Mouse (Mus musculus) cerebellum, adult (tissue): ENCODE results near the gene Man2b1.

Source experiments
- ATAC-seq: cut with Nextera tagmentation; 2 replicates; pipeline ENCODE4 v1.9.2; 2017; ENCODE audit warnings: mild to moderate bottlenecking, moderate library complexity, mixed read lengths; ENCODE audit not compliant: insufficient number of reproducible peaks, low FRiP score, low TSS enrichment

Gene Man2b1

GRCm38 (mm10) chr8:85083108-85083813 lies at the start of gene Man2b1:
Gene Man2b1, plus strand, starts transcription at chr8:85083270.
- ATAC-seq, result peak; percentile 93

GRCm38 (mm10) chr8:85033867-85034266 lies 49.2 kb upstream of the Man2b1 start:
- ATAC-seq, result no peak

- no peak for ATAC-seq
Measured at GRCm38 (mm10) chr8:85034764-85035163, 48.3 kb upstream of the Man2b1 start.

DNA sequence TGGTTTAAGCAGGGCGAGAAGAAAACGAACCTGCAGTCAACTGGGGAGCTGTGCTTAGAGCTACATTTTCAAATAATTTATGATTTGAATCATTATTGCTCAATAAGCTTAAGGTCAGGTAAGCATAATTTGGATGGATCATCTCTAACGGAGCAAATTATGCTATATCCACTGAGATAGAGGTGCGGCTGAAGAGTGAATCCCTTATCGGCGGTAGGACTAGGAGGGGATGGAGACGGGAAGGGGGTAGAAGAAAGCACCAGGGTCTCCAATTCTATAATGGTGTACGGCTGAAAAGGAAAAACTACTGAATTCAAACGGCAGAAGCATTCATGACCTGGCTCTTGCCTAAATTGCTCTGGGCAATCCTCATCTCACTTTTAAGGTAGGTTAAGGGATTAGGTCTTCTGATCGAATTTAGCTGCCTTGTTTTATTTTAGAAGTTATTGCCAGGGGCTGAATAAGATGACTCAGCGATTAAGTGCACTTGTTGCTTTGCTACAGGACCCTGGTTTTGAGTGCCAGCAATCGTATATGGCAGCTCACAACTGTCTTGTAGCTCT lies 47.8 kb upstream of the Man2b1 start:
- ATAC-seq, result no peak

GRCm38 (mm10) chr8:85035728-85036310 lies 47.3 kb upstream of the Man2b1 start:
- ATAC-seq, result no peak

- peak; percentile 28; the same call in 1 of the 2 replicates for ATAC-seq
Measured at GRCm38 (mm10) chr8:85036381-85036717, 46.7 kb upstream of the Man2b1 start.

DNA sequence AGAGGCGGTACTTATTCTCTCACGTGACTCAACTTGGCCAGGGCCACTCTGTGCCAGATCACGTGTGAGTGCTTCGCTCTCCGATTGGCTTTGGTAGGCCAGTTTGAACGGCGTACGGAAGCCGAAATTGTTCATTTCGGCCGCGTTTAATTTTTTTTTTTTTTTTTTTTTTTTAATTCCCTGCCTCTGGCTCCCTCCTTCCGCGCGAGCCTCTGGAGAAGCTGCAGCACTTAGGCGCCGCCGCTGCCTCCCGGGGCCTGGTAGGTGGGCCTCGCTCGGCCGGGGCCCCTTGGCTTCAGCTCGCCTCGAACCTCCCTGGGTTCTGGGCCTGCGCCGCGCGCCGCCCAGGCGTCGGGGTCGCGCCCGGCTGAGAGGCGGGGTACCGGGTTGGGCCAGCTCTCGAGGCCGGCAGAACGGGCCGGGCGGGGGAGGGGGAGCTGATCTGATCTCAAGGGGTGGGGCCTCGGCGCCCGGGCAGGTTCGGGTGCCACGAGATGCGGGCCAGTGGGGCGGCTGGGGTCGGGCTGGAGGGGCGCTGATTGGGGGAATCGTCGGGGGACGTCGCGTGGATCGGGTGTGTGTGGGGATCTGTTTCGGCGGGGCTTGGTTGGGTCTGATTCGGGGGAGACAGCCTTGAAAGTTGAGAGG lies 46.2 kb upstream of the Man2b1 start, which contains the start of gene Tnpo2:
Tnpo2 (plus strand) TSS at position 198 of the 648 bp plus-strand sequence.
- peak; percentile 64 for ATAC-seq

DNA sequence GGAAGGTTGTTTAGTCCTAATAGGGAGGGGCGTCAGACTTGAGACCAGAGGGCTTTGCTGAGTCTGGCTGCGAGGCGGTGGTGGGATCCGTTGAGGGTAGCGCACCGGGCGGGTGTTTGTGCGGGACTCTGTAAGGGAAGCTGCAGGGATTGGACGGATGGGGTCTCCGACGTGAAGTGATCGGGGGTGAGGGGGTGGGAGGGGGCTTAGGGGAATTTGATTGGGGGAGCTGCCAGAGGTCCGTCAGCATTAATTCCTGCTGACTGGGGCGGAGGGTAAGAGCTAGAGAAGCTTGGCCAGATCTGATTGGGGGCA lies 45.7 kb upstream of the Man2b1 start:
- peak; percentile 11; the same call in 1 of the 2 replicates for ATAC-seq

DNA sequence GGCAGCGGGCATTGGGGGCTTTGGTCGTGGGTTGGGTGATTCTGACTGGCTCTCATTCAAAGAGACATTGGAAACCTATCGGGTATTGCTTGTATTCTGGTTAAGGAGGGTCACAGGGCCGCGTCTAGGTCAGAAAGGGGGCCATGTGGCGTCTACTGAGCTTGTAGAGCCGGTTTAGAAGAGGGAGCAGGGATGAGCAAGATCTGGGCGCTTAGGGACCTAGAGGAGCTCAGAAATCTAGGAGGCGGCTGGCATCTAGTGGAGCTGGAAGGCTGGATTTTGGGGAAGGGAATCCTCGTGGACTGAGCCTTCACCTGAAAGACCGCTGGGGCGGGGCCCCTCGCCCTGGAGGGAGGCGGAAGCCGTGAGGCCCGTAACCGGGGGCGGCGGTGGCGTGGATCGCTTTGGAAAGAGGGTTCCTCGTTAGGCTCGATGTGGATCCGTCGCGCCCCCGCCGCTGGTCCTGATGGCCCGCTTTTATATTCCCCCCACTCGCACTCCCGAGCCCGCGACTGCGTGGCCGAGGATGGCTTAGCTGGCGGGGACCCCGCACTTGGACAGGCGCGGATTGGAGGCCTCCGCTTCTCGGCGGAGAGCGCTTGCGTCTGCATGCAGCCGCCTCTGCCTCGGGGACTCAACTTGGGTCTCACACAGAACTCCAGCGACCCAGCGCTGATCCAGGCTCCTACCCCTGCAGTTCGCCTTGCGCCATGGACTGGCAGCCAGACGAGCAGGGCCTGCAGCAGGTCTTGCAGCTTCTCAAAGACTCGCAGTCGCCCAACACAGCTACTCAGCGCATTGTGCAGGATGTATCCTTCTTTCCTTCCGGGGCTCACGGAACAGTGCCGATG lies 45.2 kb upstream of the Man2b1 start:
- ATAC-seq, result no peak

GRCm38 (mm10) chr8:85043619-85044018 lies 39.5 kb upstream of the Man2b1 start:
- no peak for ATAC-seq

- ATAC-seq, result no peak
Measured at GRCm38 (mm10) chr8:85057367-85057766, 25.7 kb upstream of the Man2b1 start.

DNA sequence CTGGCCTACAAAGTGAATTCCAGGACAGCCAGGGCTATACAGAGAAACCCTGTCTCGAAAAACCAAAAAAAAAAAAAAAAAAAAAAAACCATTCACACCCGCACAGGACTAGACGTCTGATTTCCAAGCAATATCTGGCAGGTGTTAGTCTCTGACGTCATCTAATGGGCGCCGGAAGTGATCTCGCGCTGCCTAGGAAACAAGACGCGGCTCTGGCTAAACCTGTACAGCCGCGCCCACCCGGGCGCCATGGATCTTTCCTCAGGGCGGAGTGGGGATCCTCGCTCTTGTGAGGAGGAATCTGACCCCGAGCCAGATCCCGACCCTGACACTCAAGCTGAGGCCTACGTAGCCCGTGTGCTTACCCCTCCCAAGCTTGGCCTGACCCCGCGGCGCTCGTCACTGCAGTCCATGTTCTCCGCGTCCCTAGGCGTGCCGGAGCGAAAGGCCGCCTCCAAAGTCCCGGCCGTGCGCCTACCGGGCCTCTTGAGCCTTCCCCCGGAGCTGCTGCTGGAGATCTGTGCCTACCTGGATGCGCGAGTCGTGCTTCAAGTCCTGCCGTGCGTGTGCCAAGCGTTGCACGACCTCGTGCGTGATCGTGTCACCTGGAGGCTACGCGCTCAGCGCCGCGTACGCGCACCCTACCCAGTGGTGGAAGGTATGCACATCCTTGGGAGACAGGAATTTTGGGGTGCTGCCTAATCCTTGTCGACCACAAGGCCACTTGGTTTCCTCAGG lies 23.0 kb upstream of the Man2b1 start, which contains the start of gene Fbxw9:
Fbxw9 (plus strand) TSS at position 177 of the 738 bp plus-strand sequence.
- peak; percentile 76; the same call in 1 of the 2 replicates for ATAC-seq

DNA sequence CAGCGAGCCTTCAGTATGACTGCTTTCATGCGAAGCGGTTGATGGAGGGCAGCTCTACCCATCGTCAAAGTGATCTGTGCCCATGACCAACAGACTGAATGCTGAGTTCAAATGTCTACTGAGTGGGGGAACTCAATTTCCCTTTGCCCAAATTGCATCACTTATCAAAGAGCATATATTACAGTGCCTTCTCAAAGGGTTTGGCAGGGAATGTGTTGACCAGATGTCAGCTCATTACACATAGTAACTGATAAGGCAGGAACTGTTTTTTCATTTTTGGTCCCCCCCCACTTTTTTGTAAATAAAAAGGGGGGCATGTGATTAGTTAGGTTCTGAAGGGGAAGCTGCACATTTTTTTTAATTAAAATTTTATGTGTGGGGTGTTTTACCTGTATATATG lies 20.5 kb upstream of the Man2b1 start:
- ATAC-seq, result no peak

GRCm38 (mm10) chr8:85065213-85065612 lies 17.9 kb upstream of the Man2b1 start:
- no peak for ATAC-seq

GRCm38 (mm10) chr8:85067155-85067554 lies 15.9 kb upstream of the Man2b1 start:
- no peak for ATAC-seq

DNA sequence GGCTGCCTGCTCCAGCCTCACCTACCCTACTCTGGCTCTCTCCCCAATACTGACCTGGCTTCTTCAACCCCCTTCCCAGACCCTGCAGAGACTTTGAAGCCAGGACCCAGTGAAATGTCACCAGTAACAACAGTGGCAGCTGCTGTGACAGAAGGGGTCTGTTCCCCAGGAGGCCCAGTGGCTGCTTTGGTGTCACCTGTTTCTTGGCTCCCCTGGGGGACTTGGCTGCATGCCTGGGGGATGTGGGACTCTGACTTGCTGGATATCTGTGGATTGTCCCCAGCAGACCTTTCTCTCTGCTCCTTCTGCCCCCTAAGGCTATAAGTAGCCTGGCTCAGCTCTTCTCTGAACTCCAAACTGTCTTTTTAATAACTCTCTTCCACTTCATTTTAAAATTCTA lies 15.1 kb upstream of the Man2b1 start, which contains the start of gene Gm5741:
Gm5741 (minus strand) TSS at position 1 of the 400 bp plus-strand sequence.
- ATAC-seq, result no peak

- no peak for ATAC-seq
Measured at GRCm38 (mm10) chr8:85071041-85071440, 12.0 kb upstream of the Man2b1 start.

DNA sequence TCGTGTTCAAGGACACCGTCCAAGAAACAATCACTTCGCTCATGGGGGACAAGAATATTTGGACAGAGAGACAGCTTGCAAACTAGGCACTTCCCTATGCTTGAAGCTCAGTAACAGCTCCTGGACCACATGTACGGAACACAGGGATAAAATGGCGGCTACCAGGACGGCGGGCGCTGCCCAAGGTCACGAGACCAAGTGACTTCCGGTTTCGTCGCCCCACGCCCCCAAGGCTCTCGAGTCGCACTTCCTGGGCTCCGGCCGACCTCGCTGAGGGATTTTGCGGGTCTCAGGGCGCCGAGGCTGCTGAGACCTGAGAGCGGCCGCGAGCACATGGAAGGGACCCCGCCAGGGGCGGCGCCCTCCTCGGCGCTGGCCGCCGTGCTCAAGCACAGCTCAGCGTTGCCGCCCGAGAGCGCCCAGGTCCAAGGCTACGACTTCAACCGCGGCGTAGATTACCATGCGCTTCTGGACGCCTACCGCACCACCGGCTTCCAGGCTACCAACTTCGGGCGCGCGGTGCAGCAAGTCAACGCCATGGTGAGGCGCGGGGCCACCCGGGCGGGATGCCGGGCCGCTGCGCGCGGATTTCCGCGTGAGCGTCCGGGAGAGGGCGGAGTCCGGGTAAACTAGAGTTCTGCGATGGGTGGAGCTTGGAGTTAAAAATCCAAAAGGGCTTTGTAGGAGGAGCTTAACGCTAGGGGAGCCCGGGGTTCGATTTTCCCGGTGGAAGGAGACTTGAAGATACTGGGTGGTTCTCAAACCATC lies 11.4 kb upstream of the Man2b1 start, which contains the start of gene Dhps:
Dhps (plus strand) TSS at position 244 of the 768 bp plus-strand sequence.
- ATAC-seq, result peak; percentile 81
